Mouse (Mus musculus): ENCODE measurements at regions not wholly inside any gene's neighbourhood (a gene's known extent, or its start where the extent isn't known, plus 50 kb on each side); places are given as distances from the start of the nearest gene placed in this dataset.

DNA sequence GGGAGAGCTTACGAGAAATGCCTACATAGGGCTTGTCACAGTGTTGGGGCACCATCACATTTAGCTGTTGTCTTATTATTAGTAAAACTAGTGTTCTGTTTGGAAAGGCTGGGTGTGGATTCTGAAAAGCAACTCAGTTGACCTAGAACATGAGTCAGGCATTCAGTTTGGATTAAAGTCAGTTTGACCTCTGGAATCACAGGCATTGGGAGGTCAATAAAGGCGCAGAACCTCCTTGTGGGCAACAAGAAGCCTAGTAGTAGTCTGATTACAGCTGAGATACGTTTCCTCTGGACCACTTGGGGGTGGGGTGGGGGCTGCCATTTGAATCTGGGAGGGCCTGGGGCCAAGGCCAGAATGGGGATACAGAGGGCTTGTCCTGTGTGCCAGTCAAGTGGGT, 52.1 kb upstream of the Map3k1 start:
- Histone ChIP-seq H3K4me3 (no peak overlapping the region), H3K79me2 (ENCODE audit: control insufficient read depth, insufficient read depth) (no peaks in the 10 kb centered on the region), H3ac (ENCODE audit: control insufficient read depth, insufficient read length) (no peak overlapping the region), H3K27me3 (ENCODE audit: control insufficient read depth, insufficient read depth, insufficient read length) (no peaks in the 10 kb centered on the region), H3K36me3 (ENCODE audit: control insufficient read depth, insufficient read depth) (no peaks in the 10 kb centered on the region), H3K4me2 (ENCODE audit: low read depth) (no peak overlapping the region)
- TF ChIP-seq SRF (IDR thresholded peaks at IDR 0.05; ENCODE audit: control insufficient read depth, insufficient read length, low read depth) (no peak), TCF12 (IDR thresholded peaks at IDR 0.05; ENCODE audit: insufficient read depth, poor library complexity, severe bottlenecking) (no peak), TCF3 (IDR thresholded peaks at IDR 0.05; ENCODE audit: insufficient read length, low read depth) (no peak), MYOD1 (IDR thresholded peaks at IDR 0.05; ENCODE audit: control insufficient read depth in 1 of 3, insufficient read length in 2 of 3, low read depth in 2 of 3) (no peak), MYOG (IDR thresholded peaks at IDR 0.05; ENCODE audit: control insufficient read depth in 1 of 3, insufficient read depth in 1 of 3, insufficient read length in 2 of 3, low read depth in 2 of 3) (no peak), REST (IDR thresholded peaks at IDR 0.05; ENCODE audit: insufficient read depth, insufficient read length) (no peak), CEBPB (IDR thresholded peaks at IDR 0.05; ENCODE audit: insufficient read depth, poor library complexity, severe bottlenecking) (no peak), MAX (IDR thresholded peaks at IDR 0.05; ENCODE audit: low read depth) (no peak), POLR2AphosphoS2 (IDR thresholded peaks at IDR 0.05; ENCODE audit: insufficient read length, low read depth) (no peak), USF1 (IDR thresholded peaks at IDR 0.05; ENCODE audit: low read depth) (no peak), POLR2A (IDR thresholded peaks at IDR 0.05; ENCODE audit: insufficient read length, low read depth) (no peak), E2F4 (IDR thresholded peaks at IDR 0.05; ENCODE audit: insufficient read depth) (no peak)

DNA sequence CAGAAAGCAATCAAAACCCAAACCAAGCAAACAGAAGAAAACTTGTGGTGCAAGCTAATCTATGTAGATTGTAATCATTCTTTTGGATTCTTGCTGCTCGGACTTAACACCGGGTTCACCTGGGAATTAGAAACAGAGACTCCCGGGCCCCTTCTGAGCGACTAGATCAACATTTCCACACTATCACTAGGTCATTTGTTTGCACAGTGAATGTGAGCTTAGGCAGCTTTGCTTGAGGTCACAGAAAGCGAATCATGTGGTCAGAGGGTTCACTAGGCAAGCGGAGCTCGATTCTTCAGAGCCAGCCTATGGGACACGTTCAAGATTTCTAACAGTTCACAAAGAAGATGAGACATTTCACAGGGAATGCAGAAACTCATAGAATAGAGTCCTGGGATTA, 53.5 kb upstream of the Map3k1 start:
- Histone ChIP-seq H3K79me2 (ENCODE audit: control insufficient read depth, insufficient read depth) (no peaks in the 10 kb centered on the region), H3K36me3 (ENCODE audit: control insufficient read depth, insufficient read depth) (no peaks in the 10 kb centered on the region), H3K27me3 (ENCODE audit: control insufficient read depth, insufficient read depth, insufficient read length) (no peaks in the 10 kb centered on the region), H3ac (ENCODE audit: control insufficient read depth, insufficient read length) (no peak overlapping the region), H3K4me3 (no peak overlapping the region), H3K4me2 (ENCODE audit: low read depth) (no peak overlapping the region)
- no peak for TF ChIP-seq POLR2AphosphoS2 (IDR thresholded peaks at IDR 0.05; ENCODE audit: insufficient read length, low read depth)
- TF ChIP-seq TCF3 (IDR thresholded peaks at IDR 0.05; ENCODE audit: insufficient read length, low read depth) = no peak
- no peak for TF ChIP-seq REST (IDR thresholded peaks at IDR 0.05; ENCODE audit: insufficient read depth, insufficient read length)

DNA sequence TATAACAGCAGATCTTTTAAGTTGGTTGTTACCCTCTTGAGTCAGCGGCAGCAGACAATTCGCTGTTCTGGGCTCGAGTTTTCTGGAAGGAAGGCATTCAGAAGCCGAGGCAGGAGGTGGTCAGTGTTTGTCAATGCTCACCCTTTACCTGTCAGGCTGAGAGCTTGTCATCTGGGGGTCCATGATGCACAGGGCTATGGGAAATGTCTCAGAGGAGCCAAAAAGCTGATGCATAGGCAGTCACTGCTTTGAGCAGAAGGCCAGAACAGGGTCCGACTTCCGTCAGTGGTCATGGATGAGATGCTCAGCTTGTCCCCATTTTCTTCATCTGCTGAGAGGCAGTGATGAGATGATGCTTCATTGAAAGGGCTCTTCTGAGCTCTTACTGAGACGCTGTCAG, 57.2 kb upstream of the Map3k1 start:
- Histone ChIP-seq H3ac (ENCODE audit: control insufficient read depth, insufficient read length) (no peak overlapping the region), H3K27me3 (ENCODE audit: control insufficient read depth, insufficient read depth, insufficient read length) (no peaks in the 10 kb centered on the region), H3K79me2 (ENCODE audit: control insufficient read depth, insufficient read depth) (no peaks in the 10 kb centered on the region), H3K4me2 (ENCODE audit: low read depth) (no peak overlapping the region), H3K4me3 (no peak overlapping the region), H3K36me3 (ENCODE audit: control insufficient read depth, insufficient read depth) (no peaks in the 10 kb centered on the region)
- no peak for TF ChIP-seq MYOG (IDR thresholded peaks at IDR 0.05; ENCODE audit: control insufficient read depth in 1 of 3, insufficient read depth in 1 of 3, insufficient read length in 2 of 3, low read depth in 2 of 3)
- TF ChIP-seq MAX (IDR thresholded peaks at IDR 0.05; ENCODE audit: low read depth) = no peak
- no peak for TF ChIP-seq TCF3 (IDR thresholded peaks at IDR 0.05; ENCODE audit: insufficient read length, low read depth)
- TF ChIP-seq REST (IDR thresholded peaks at IDR 0.05; ENCODE audit: insufficient read depth, insufficient read length) = no peak
- TF ChIP-seq SRF (IDR thresholded peaks at IDR 0.05; ENCODE audit: control insufficient read depth, insufficient read length, low read depth) = no peak

DNA sequence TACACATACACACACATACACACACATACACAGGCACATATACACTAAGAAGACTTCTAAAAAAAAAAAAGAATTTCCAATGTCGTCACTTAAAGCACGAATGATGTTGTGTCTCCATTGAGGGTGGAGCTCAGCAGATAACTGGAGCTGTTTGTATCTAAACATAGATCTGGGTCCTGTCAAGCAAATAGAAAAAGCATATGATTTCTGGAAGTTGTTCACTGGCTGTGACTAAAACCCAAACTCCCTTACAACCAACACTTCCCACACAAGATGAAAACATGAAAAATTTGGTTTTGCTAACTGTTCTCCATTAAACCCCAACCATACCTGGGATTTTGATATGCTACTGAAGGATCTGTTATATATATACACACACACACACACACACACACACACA, 58.5 kb upstream of the Map3k1 start:
- Histone ChIP-seq H3ac (ENCODE audit: control insufficient read depth, insufficient read length) (no peak overlapping the region), H3K4me2 (ENCODE audit: low read depth) (no peak overlapping the region)
- TF ChIP-seq MYOD1 (IDR thresholded peaks at IDR 0.05; ENCODE audit: control insufficient read depth in 1 of 3, insufficient read length in 2 of 3, low read depth in 2 of 3) (no peak), TCF12 (IDR thresholded peaks at IDR 0.05; ENCODE audit: insufficient read depth, poor library complexity, severe bottlenecking) (no peak), CEBPB (IDR thresholded peaks at IDR 0.05; ENCODE audit: insufficient read depth, poor library complexity, severe bottlenecking) (no peak), POLR2AphosphoS2 (IDR thresholded peaks at IDR 0.05; ENCODE audit: insufficient read length, low read depth) (no peak), MAX (IDR thresholded peaks at IDR 0.05; ENCODE audit: low read depth) (no peak), E2F4 (IDR thresholded peaks at IDR 0.05; ENCODE audit: insufficient read depth) (no peak), TCF3 (IDR thresholded peaks at IDR 0.05; ENCODE audit: insufficient read length, low read depth) (no peak), MYOG (IDR thresholded peaks at IDR 0.05; ENCODE audit: control insufficient read depth in 1 of 3, insufficient read depth in 1 of 3, insufficient read length in 2 of 3, low read depth in 2 of 3) (no peak), USF1 (IDR thresholded peaks at IDR 0.05; ENCODE audit: low read depth) (no peak), REST (IDR thresholded peaks at IDR 0.05; ENCODE audit: insufficient read depth, insufficient read length) (no peak), POLR2A (IDR thresholded peaks at IDR 0.05; ENCODE audit: insufficient read length, low read depth) (no peak)

DNA sequence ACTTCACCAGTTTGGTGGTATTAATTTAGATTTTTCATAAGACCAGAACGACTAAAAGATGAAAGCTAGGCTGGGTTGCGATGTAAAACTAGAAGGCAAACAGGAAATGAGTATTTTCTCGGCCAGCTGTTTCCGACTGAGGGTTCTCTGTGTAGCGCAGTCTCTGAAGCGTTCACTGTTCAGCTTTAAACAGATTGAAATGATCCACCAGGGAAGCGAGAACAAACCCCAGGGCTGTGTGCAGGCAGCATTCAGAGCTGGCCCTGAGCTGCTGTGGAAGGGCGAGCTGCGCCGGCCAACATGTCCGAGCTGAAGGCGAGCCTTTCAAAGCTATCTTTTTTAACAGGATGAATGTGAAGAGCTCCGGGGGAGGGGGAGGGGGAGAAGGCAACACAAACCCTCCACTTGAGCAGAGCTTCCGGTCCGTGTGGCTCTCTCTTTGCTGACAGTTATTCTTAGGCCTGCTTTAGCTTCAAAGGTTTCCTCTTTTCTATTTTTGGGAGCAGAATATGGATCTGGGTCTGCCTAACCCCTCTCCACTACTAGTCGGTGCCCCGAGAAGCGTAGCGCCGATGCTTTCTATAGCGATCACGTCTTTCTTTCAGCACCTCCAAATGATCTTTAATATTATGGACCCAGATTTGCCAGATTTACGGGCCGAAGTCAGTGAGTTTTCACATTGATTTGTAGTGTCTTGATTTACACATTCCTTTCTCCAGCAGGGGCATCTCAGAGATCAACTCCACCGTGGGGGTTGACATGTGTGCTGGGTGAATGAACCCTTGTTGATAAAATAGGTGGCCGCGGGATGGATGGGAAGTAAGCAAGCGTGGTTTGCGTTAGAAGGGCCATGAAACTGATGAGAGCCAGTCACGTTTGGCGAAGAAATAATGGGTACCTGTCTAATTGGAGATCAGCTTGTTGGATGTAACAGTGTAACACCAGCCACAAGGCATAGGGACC, 59.3 kb upstream of the Map3k1 start:
- Histone ChIP-seq H3ac (ENCODE audit: control insufficient read depth, insufficient read length) (no peak overlapping the region), H3K4me3 (no peak overlapping the region), H3K79me2 (ENCODE audit: control insufficient read depth, insufficient read depth) (no peaks in the 10 kb centered on the region), H3K4me2 (ENCODE audit: low read depth) (no peak overlapping the region), H3K27me3 (ENCODE audit: control insufficient read depth, insufficient read depth, insufficient read length) (no peaks in the 10 kb centered on the region), H3K36me3 (ENCODE audit: control insufficient read depth, insufficient read depth) (no peaks in the 10 kb centered on the region)
- TF ChIP-seq MYOD1 (IDR thresholded peaks at IDR 0.05; ENCODE audit: control insufficient read depth in 1 of 3, insufficient read length in 2 of 3, low read depth in 2 of 3) = no peak
- TF ChIP-seq MAX (IDR thresholded peaks at IDR 0.05; ENCODE audit: low read depth) = no peak
- no peak for TF ChIP-seq USF1 (IDR thresholded peaks at IDR 0.05; ENCODE audit: low read depth)
- TF ChIP-seq TCF12 (IDR thresholded peaks at IDR 0.05; ENCODE audit: insufficient read depth, poor library complexity, severe bottlenecking) = no peak
- no peak for TF ChIP-seq SRF (IDR thresholded peaks at IDR 0.05; ENCODE audit: control insufficient read depth, insufficient read length, low read depth)
- no peak for TF ChIP-seq CEBPB (IDR thresholded peaks at IDR 0.05; ENCODE audit: insufficient read depth, poor library complexity, severe bottlenecking)
- TF ChIP-seq REST (IDR thresholded peaks at IDR 0.05; ENCODE audit: insufficient read depth, insufficient read length) = no peak
- no peak for TF ChIP-seq TCF3 (IDR thresholded peaks at IDR 0.05; ENCODE audit: insufficient read length, low read depth)
- TF ChIP-seq POLR2A (IDR thresholded peaks at IDR 0.05; ENCODE audit: insufficient read length, low read depth) = no peak
- TF ChIP-seq MYOG (IDR thresholded peaks at IDR 0.05; ENCODE audit: control insufficient read depth in 1 of 3, insufficient read depth in 1 of 3, insufficient read length in 2 of 3, low read depth in 2 of 3) = no peak
- TF ChIP-seq POLR2AphosphoS2 (IDR thresholded peaks at IDR 0.05; ENCODE audit: insufficient read length, low read depth) = no peak
- no peak for TF ChIP-seq E2F4 (IDR thresholded peaks at IDR 0.05; ENCODE audit: insufficient read depth)

More for the DNA sequence above, 58.5 kb upstream of the Map3k1 start:
- Histone ChIP-seq H3K27me3 (ENCODE audit: control insufficient read depth, insufficient read depth, insufficient read length) (no peaks in the 10 kb centered on the region), H3K4me3 (no peak overlapping the region), H3K79me2 (ENCODE audit: control insufficient read depth, insufficient read depth) (no peaks in the 10 kb centered on the region), H3K36me3 (ENCODE audit: control insufficient read depth, insufficient read depth) (no peaks in the 10 kb centered on the region)

Measured in myocyte (in vitro differentiated cells).